Mouse (Mus musculus) forebrain, embryonic 13.5 days (tissue): ENCODE results near the gene Myh1. TPM values are rescaled to one million over a fixed set of nuclear protein-coding genes. Genes with fewer than 3 reads are reported as not detected.

Experiments
- ATAC-seq: fragments of 200-750 bp; cut with Nextera tagmentation; 2 replicates; pipeline ENCODE4 v1.8.0; 2017
- H3K27ac ChIP-seq: fragments of 300-500 bp; sonication (generic); 2 replicates; pipeline ENCODE4 v1.5.1; 2015; ENCODE audit warnings: inconsistent platforms, mild to moderate bottlenecking, moderate library complexity
- H3K27me3 ChIP-seq: fragments of 300-500 bp; sonication (generic); 2 replicates; pipeline ENCODE4 v1.6.1; 2015; ENCODE audit warnings: mild to moderate bottlenecking, inconsistent platforms
- H3K36me3 ChIP-seq: fragments of 300-500 bp; sonication (generic); 2 replicates; pipeline ENCODE4 v1.6.1; 2015; ENCODE audit warnings: mild to moderate bottlenecking, inconsistent platforms; ENCODE audit not compliant: poor library complexity, severe bottlenecking
- H3K4me1 ChIP-seq: fragments of 300-500 bp; sonication (generic); 2 replicates; pipeline ENCODE4 v1.6.1; 2015; ENCODE audit warnings: inconsistent platforms
- H3K4me2 ChIP-seq: fragments of 300-500 bp; sonication (generic); 2 replicates; pipeline ENCODE4 v1.6.1; 2015; ENCODE audit warnings: inconsistent platforms, mild to moderate bottlenecking, moderate library complexity
- H3K4me3 ChIP-seq: fragments of 300-500 bp; sonication (generic); 2 replicates; pipeline ENCODE4 v1.5.1; 2015; ENCODE audit warnings: mild to moderate bottlenecking, inconsistent platforms
- H3K9ac ChIP-seq: fragments of 300-500 bp; sonication (generic); 2 replicates; pipeline ENCODE4 v1.6.1; 2015; ENCODE audit warnings: mild to moderate bottlenecking, inconsistent platforms
- H3K9me3 ChIP-seq: fragments of 300-500 bp; sonication (generic); replicated peaks from 2 replicates; pipeline ENCODE4 v1.6.1; 2016; ENCODE audit warnings: inconsistent platforms
- WGBS: fragments of 180-500 bp; shearing (Covaris S2); methylation state at CpG from one replicate; pipeline ENCODE4 v1.1.7; 2015; 5-methylcytosine and 5-hydroxymethylcytosine counted together
- polyA plus RNA-seq: library from polyadenylated mRNA; unstranded; fragments of >200 nt; fragmentation: Nextera tagmentation; extraction: Ambion mirVana; gene quantifications from 2 replicates; pipeline ENCODE4 v1.2.1, GENCODE M21; 2015

The Myh1 gene
- 0.03 TPM in 1 of 2 replicates, not detected in the other for polyA plus RNA-seq

DNA sequence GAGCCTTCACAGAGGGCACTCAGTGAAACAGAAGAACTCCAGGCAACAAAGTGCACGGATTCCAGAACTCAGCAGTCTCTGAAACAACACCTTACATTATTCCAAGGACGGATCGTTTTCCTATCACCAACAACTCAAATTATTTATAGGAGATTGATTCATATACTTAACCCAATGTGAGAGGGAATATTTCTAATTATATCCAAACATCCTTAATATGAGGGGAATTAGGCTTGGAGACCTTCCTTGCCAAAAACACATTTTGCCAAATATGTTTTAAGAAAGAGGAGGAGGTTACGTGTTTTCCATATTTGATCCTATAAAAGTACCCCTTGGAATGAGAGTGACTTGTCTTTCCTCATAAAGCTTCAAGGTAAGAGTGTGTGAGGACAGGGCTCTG is at the start of gene Myh1:
Myh1 (plus strand) TSS at position 301 of the 400 bp plus-strand sequence.
- no peak within 1 kb of the TSS for H3K9ac ChIP-seq
- no peak within 1 kb of the TSS for H3K4me3 ChIP-seq
- H3K27me3 ChIP-seq: no peaks in the 10 kb centered on the region
- 78% methylated on average over 4 of the region's 4 CpGs for WGBS
- no peaks in the 10 kb centered on the region for H3K36me3 ChIP-seq
- H3K4me1 ChIP-seq: no peaks in the 10 kb centered on the region
- H3K9me3 ChIP-seq: no peaks in the 10 kb centered on the region
- ATAC-seq: no peak
- no peak within 1 kb of the TSS for H3K27ac ChIP-seq
- H3K4me2 ChIP-seq: no peak within 1 kb of the TSS

- no peak for ATAC-seq
- Histone ChIP-seq H3K9me3 (no peaks in the 10 kb centered on the region), H3K36me3 (no peaks in the 10 kb centered on the region), H3K4me2 (no peak overlapping the region), H3K4me3 (no peak overlapping the region), H3K27me3 (no peaks in the 10 kb centered on the region), H3K27ac (no peak overlapping the region), H3K4me1 (peaks cover 5% of the 10 kb centered on the region; the same call in 1 of the 2 replicates), H3K9ac (no peak overlapping the region)
- WGBS: 80% methylated on average over 2 of the region's 2 CpGs
These were observed 49.6 kb upstream of the Myh1 start for GRCm38 (mm10) chr11:67150237-67150636.

GRCm38 (mm10) chr11:67151159-67151558 is 48.7 kb upstream of the Myh1 start:
- Histone ChIP-seq H3K27me3 (no peaks in the 10 kb centered on the region), H3K4me1 (peaks cover 5% of the 10 kb centered on the region; the same call in 1 of the 2 replicates), H3K27ac (no peak overlapping the region), H3K4me2 (no peak overlapping the region), H3K36me3 (no peaks in the 10 kb centered on the region), H3K9ac (no peak overlapping the region), H3K4me3 (no peak overlapping the region), H3K9me3 (no peaks in the 10 kb centered on the region)
- WGBS: 75% methylated on average over 3 of the region's 3 CpGs
- ATAC-seq: no peak

DNA sequence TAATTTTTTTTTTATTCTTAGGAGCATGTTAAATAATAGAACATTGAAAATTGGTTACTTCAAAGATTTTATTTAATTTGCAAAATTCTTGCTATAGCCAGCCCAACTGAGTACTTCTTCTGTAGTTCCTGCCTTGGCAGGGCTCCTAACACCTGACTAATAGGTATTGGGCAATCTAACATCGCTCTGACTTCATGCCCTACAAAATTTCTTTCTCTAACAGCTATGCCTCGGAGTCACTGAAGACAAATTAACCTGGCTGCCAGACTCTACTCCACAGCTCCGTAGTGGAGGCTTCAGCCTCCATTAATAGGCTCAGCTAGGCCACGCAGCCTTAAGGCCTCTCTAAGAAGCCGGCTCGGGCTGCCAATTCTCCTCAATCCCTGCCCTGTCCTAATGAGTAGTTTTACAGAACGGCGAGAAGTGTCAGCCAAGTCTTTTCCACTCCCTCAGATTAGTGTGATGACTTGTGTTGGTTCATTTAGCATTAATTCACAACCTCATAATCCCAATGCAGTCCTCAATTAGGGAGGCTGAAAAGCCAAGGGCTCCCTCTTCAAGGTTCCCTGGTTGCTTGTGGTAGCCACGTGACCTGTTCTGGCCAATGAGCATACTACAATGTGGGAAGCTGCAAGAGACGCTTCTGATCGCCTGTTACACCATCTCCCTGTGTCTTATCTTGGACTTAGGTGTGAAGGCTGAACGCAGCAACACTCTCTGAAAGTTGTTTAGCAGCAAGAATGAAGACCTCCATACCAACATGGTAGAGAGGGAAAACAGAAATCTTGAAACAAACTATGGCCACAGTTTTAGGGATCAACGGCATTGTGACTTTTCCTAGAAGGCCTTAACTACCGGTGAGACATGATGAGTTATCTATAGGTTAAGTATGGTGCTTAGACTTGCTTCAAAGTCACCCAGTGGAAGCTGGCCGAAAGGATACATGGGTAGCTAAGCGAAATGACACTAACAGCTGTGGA is 47.9 kb upstream of the Myh1 start:
- no peak for ATAC-seq
- H3K27ac ChIP-seq: no peak overlapping the region
- peaks cover 5% of the 10 kb centered on the region; the same call in 1 of the 2 replicates for H3K4me1 ChIP-seq
- no peaks in the 10 kb centered on the region for H3K9me3 ChIP-seq
- no peak overlapping the region for H3K9ac ChIP-seq
- WGBS: 53% methylated on average over 16 of the region's 16 CpGs
- no peak overlapping the region for H3K4me3 ChIP-seq
- H3K27me3 ChIP-seq: no peaks in the 10 kb centered on the region
- H3K4me2 ChIP-seq: no peak overlapping the region
- no peaks in the 10 kb centered on the region for H3K36me3 ChIP-seq

- Histone ChIP-seq H3K9ac (no peak overlapping the region), H3K36me3 (no peaks in the 10 kb centered on the region), H3K9me3 (no peaks in the 10 kb centered on the region), H3K4me2 (no peak overlapping the region), H3K27ac (no peak overlapping the region), H3K27me3 (no peaks in the 10 kb centered on the region), H3K4me3 (no peak overlapping the region), H3K4me1 (peaks cover 5% of the 10 kb centered on the region; the same call in 1 of the 2 replicates)
- no peak; the same call in 1 of the 2 replicates for ATAC-seq
- 3% methylated on average over 1 of the region's 1 CpGs for WGBS
These were observed 46.7 kb upstream of the Myh1 start for GRCm38 (mm10) chr11:67153123-67153522.

DNA sequence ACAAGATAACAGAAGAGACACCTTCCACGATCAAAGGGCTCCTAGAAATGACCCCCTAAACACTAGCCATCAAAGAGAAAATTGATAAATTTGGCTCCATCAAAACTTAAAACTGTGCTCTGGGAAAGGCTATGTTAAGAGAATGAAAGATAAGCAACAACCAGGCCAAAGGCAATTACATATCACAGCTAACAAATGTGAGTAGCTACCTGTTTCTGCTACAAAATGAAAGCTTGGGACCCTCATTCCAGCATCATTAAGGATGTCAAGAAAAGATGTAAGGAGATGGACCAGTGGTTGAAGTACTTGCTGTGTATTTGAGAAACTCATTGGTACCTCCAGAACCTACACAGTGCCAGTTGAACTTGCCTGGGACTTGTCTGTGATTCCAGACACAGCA is 46.0 kb upstream of the Myh1 start:
- Histone ChIP-seq H3K4me3 (no peak overlapping the region), H3K27me3 (no peaks in the 10 kb centered on the region), H3K9me3 (no peaks in the 10 kb centered on the region), H3K4me1 (peaks cover 5% of the 10 kb centered on the region; the same call in 1 of the 2 replicates), H3K27ac (no peak overlapping the region), H3K36me3 (no peaks in the 10 kb centered on the region), H3K9ac (no peak overlapping the region), H3K4me2 (no peak overlapping the region)
- WGBS: 74% methylated on average over 1 of the region's 1 CpGs
- ATAC-seq: no peak

- Histone ChIP-seq H3K27me3 (no peaks in the 10 kb centered on the region), H3K27ac (no peak overlapping the region), H3K4me3 (no peak overlapping the region), H3K9me3 (no peaks in the 10 kb centered on the region), H3K36me3 (no peaks in the 10 kb centered on the region), H3K9ac (no peak overlapping the region), H3K4me2 (no peak overlapping the region), H3K4me1 (peaks cover 5% of the 10 kb centered on the region; the same call in 1 of the 2 replicates)
- ATAC-seq: no peak
- 92% methylated on average over 2 of the region's 2 CpGs for WGBS
These were observed 44.2 kb upstream of the Myh1 start for GRCm38 (mm10) chr11:67155650-67156049.

DNA sequence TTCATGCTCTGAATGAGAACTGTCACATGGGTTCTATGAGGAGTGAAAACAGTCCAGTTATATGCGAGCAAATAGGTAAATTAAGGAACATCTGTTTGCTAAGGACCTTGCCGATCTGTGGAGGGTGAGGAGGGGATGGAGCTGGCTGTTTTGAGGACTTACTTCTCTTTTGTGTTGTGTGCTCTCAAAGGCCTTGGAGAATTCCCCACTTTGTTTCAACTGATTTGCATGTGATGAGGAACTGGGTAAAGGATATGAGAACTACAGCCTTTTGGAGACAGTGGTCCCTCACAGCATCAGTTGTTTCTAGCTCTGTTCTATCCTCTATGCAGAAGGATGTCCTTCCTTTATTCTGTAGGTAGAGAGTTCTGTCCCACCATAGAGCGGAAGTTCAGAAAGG is 39.7 kb upstream of the Myh1 start:
- WGBS: 86% methylated on average over 3 of the region's 3 CpGs
- no peak overlapping the region for H3K27ac ChIP-seq
- H3K36me3 ChIP-seq: no peaks in the 10 kb centered on the region
- no peak overlapping the region for H3K9ac ChIP-seq
- H3K27me3 ChIP-seq: no peaks in the 10 kb centered on the region
- no peak for ATAC-seq
- H3K4me3 ChIP-seq: no peak overlapping the region
- H3K4me2 ChIP-seq: no peak overlapping the region
- no peaks in the 10 kb centered on the region for H3K9me3 ChIP-seq
- no peaks in the 10 kb centered on the region for H3K4me1 ChIP-seq

DNA sequence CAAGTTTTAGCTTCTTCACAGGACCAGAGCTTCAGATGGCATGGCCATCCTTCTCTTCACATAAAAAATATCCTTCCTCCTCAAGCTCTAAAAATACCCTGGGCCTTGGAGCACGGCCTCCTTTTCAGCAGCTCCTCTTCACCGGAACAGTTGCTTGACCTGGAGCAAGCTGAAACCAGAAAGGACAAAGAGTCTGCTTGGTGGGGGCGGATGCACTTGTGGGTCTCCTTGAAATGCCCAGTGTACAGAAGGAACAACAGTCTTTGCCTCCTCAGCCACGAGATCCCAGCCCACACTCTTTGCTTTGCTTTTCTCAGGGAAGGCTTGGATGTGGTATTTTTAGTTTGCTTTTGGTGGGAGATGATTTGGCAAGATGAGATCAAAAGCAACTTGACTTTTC is 36.2 kb upstream of the Myh1 start:
- H3K4me1 ChIP-seq: no peaks in the 10 kb centered on the region
- WGBS: 81% methylated on average over 4 of the region's 4 CpGs
- no peak overlapping the region for H3K4me3 ChIP-seq
- no peak overlapping the region for H3K4me2 ChIP-seq
- H3K9ac ChIP-seq: no peak overlapping the region
- no peaks in the 10 kb centered on the region for H3K27me3 ChIP-seq
- no peaks in the 10 kb centered on the region for H3K36me3 ChIP-seq
- no peak overlapping the region for H3K27ac ChIP-seq
- H3K9me3 ChIP-seq: no peaks in the 10 kb centered on the region
- no peak for ATAC-seq

GRCm38 (mm10) chr11:67164851-67165250 is 35.0 kb upstream of the Myh1 start:
- Histone ChIP-seq H3K4me3 (no peak overlapping the region), H3K36me3 (no peaks in the 10 kb centered on the region), H3K4me1 (no peaks in the 10 kb centered on the region), H3K27ac (no peak overlapping the region), H3K9me3 (no peaks in the 10 kb centered on the region), H3K27me3 (no peaks in the 10 kb centered on the region), H3K4me2 (no peak overlapping the region), H3K9ac (no peak overlapping the region)
- ATAC-seq: no peak
- 83% methylated on average over 5 of the region's 5 CpGs for WGBS

DNA sequence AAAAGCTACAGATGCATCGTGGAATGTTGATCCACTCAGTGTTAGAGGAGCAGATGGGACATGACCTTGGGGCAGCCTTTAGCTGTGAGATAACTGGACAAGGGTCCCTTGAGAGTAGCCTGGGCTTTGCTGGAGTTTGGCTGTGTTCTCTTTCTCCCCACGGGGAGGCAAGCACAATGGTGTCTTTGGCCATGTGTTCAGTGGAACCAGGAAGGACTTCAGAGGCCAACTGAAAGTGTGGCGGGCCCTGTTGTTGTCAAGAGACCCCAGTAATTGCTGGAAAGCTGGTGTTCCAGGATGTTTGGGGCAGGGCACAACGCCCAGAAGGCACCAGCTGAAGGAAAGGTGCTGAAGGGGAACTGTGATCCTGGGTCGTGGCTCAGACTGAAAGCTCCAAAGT is 30.6 kb upstream of the Myh1 start:
- Histone ChIP-seq H3K4me1 (no peaks in the 10 kb centered on the region), H3K9me3 (no peaks in the 10 kb centered on the region), H3K4me2 (no peak overlapping the region), H3K4me3 (no peak overlapping the region), H3K27ac (no peak overlapping the region), H3K27me3 (no peaks in the 10 kb centered on the region), H3K36me3 (no peaks in the 10 kb centered on the region), H3K9ac (no peak overlapping the region)
- 65% methylated on average over 5 of the region's 5 CpGs for WGBS
- ATAC-seq: no peak

DNA sequence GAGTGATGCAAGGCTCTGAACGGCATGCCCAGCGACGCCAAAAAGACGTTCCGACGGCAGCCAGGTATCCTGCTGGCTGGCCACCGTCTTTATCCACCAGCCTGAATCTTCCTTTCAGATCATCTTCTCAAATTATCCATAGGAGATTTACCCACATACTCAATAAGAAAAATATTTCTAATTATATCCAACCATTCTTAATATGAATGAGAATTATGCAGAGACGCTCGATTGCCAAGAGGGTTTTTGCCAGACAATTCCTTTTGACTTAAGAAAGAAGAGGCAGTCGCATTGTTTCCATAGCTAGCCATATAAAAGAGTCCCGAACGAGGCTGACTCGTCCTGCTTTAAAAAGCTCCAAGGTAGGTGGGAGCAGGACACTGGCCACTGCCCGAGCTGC is 29.1 kb upstream of the Myh1 start, which contains the start of gene Myh2:
Myh2 (plus strand) TSS at position 301 of the 400 bp plus-strand sequence.
- ATAC-seq: no peak
- Histone ChIP-seq H3K27ac (no peak within 1 kb of the TSS), H3K36me3 (no peaks in the 10 kb centered on the region), H3K9ac (no peak within 1 kb of the TSS), H3K27me3 (no peaks in the 10 kb centered on the region), H3K4me2 (no peak within 1 kb of the TSS), H3K4me3 (no peak within 1 kb of the TSS), H3K9me3 (no peaks in the 10 kb centered on the region), H3K4me1 (no peaks in the 10 kb centered on the region)
- WGBS: 68% methylated on average over 14 of the region's 14 CpGs
